Mouse (Mus musculus): ENCODE data around the gene Gpc1.

The Gpc1 gene

DNA sequence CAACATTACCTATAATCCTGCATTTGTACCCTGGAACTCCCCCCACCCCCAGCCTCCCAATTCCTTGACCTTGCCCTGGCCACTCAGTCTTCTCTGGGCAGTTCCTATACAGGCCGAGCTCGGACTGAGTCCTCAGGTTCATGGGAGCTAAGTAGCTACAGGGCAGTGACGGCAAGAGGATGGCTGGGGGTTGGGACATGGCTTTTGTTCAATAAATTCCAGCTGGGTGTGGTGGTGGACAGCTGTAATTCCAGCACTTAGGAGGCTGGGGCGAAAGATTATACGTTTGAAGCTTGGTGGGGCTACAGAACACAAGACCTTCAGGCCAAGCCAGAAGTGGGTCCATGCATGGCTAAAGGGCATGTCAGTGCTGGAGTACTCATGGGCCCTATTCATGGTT lies 48.7 kb downstream of the Gpc1 start:
- no peak for DNase-seq (ENCODE audit: extremely low spot score)

DNA sequence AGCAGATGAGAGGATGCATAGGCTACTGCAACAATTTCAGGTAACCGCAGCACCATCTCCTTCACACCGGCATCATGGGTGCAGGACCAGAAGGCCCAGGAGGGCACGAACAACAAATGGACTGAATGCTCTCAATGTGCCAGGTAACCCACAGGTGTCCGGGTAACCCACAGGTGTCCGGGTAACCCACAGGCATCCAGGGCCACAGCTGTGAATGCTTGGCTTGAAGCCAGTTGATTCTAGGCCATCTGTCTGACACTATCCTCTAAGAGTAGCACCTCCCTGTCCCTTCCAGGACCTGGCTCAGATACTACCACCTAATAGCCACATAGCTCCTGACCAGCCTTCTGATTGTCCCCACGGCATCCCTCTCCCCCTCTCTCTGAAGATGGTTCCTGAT lies 50.5 kb downstream of the Gpc1 start:
- DNase-seq (ENCODE audit: extremely low spot score), result no peak

DNA sequence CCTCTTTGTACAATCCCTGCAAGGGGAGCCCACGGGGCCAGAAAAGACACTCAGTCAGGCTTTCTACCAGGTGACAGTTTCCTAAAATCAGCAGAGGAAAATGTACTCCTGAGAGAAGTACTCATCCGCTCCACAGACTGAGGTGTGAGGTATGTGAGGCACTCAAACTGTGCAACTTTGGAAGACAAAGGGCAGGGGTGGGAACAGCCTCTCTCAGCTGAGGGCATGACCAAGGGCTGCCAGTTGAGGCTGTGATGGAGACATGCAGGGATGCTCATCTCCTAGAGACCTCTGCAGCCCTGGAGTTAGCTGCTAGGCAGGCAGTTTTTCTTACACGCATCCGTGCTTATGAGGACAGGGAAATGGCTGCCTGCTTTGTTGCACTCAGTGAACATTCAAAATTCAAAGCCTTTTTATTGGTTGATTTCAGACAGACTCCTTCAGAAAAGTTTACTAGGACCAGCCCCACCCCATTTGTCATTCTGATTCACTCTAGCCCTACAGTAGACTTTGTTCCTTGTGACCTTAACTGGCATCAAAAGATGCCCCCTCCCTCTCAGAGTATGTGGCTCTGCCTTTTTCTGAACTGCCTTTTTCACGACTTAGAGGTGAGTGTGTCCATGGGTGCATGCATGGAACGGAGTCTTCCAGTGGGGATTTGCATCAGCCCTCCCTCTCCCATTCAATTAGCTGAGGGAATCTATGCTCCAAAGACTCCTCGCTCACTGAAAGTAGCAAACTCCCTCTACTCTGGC lies 57.6 kb downstream of the Gpc1 start:
- no peak for DNase-seq (ENCODE audit: extremely low spot score)

DNA sequence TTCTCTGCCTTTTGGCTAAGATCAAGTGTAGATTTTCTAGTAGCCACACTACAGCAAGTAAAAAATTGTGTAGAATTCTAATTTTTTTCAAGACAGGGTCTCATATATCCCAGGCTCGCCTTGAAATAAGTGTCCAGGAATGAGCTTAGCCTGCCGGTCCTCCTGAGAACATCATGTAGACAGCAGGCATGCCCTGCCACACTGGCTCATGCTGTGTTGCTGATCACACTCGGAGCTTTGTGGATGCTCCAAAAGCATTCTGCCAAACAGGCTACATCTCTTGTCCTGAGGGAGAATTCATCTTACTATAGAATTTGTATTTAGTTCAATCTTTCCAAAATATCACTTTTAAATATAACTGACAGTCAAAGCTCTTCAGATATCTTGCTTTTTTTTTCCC lies 61.3 kb downstream of the Gpc1 start:
- DNase-seq (ENCODE audit: extremely low spot score), result no peak

DNA sequence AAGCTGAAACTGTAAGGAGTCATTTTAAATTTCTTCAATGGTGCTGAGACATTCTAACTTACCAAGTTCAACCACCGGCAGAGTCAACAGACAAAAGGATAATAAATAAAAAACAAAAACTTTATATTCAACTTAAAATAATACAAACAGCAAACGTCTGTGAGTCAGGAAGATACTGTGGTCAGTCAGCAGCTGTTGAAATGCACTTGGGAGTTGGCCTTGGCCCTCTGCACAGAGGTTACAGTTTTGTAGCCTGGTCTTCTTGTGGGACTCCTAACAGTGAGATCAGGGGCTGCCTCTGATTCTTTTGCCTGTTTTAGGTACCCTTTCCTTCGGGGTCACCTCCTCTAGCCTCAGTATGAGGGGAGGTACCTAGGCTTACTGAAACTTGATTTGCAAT lies 62.5 kb downstream of the Gpc1 start:
- DNase-seq (ENCODE audit: extremely low spot score), result no peak

DNA sequence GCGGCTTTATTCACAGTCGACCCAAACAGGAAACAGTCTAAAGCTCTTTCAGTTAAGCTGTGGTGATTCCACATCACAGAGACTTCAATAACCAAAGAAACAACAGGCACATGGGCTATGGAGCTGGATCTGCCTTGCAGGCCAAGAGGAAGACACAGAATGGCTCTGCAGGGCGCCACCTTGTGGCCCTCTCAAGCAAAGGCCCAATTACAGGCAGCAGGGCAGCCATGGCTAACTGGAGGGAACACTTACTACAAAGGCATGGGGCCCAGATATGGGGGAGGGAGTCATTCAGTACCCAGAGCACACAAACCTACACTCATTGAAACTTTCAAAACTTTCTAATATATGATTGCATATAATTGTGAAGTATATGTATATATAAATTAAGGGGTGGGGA lies 63.6 kb downstream of the Gpc1 start:
- DNase-seq (ENCODE audit: extremely low spot score), result peak; percentile 69

DNA sequence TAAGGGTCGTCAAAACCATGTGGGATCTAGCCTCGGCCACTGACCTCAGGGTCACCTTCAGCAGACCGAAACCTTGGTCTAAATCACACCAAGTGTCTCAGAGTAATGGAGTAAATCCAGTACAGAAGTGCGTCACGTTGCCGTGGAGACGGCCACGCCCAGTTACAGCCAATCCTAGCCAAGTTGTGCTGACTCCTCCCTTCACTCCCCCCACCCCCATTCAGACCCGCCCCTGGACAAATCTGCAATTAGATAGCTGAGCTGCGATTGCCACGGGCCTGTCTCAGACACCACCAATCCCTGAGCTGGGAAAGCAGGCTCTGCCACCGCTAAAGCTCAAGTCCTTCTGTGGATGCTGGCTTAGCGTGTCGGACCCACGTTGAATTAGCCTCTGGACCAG lies 71.3 kb downstream of the Gpc1 start, which contains the start of gene Ankmy1:
Gene Ankmy1 (minus strand): TSS at position 121 of the 400 bp plus-strand sequence.
- DNase-seq (ENCODE audit: extremely low spot score), result peak; percentile 83

DNA sequence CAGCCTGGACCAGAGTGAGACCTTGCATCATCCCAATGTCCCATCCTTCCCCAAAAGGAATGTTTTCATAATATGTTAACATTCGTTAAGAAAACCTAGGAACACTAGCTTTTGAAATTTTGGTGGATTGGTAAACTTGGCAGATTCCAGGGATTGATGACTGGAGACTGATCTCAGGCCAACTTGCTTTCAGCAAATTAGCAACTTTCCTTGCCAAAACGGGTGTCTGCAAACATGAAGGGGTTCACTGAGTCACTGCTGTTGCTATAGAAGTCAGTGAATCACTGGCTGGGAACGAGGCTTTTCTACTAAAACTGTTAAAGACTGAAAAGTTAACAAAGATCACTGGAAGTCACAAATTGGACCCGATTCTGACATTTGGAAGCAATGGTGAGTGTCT lies 72.2 kb downstream of the Gpc1 start:
- no peak for DNase-seq (ENCODE audit: extremely low spot score)

DNA sequence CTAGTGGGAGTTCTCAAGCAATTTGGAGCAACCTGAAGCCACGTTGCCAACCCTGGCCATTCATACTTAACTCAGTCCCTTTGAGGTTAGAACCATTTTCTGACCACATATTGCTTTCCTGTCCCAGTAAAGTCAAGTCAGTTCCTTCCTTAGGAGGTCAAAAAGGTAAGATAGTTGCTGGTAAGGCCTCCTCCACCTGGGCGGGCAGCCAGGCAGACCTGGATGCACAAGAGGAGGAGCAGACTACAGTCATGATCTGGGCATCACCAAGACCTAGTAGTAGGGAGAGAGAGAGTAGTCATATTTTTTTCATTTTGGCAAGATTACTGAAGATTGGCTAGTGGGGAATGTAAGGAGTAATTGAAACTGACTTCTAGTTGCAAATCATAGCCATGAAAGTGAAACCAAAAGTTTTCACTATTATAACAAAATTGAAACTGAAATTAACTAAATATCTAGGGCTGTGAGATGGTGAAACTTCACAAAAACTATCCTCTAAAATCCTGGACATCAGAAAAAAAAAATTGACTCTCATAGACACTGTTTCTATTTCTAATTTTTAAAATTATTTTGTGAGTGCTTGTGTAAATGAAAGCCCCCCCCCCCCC lies 74.4 kb downstream of the Gpc1 start:
- no peak for DNase-seq (ENCODE audit: extremely low spot score)

DNA sequence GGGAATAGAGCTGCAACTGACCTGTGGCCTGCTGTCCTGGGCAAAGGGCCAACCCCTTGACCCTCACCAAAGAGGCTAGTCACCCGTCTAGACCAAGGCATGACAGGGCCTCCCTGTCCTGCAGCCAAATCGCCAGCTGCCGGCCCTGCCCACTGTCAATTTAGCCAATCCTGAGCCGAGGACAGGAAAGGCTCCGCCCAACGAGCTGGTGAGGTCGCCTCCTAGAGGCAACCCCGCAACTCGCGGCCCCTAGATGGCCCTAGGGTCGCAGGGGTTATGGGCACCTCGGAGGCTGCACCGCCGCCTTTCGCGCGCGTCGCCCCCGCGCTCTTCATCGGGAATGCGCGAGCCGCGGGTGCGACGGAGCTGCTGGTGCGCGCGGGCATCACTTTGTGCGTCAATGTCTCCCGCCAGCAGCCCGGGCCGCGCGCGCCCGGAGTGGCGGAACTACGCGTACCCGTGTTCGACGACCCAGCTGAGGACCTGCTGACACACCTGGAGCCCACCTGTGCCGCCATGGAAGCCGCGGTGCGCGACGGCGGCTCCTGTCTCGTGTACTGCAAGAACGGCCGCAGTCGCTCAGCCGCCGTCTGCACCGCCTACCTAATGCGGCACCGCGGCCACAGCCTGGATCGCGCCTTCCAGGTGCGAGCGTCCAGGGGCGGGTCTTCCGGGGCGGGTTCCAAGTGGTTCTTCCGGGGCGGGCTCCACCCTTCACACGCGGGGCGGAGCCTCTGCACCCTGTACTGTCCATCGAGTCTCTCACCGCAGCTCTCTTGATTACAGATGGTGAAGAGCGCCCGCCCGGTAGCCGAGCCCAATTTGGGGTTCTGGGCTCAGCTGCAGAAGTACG lies 75.6 kb downstream of the Gpc1 start, which contains the start of gene Dusp28:
Gene Dusp28 (plus strand): TSS at position 203 of the 853 bp plus-strand sequence.
- DNase-seq (ENCODE audit: extremely low spot score), result peak; percentile 90

DNA sequence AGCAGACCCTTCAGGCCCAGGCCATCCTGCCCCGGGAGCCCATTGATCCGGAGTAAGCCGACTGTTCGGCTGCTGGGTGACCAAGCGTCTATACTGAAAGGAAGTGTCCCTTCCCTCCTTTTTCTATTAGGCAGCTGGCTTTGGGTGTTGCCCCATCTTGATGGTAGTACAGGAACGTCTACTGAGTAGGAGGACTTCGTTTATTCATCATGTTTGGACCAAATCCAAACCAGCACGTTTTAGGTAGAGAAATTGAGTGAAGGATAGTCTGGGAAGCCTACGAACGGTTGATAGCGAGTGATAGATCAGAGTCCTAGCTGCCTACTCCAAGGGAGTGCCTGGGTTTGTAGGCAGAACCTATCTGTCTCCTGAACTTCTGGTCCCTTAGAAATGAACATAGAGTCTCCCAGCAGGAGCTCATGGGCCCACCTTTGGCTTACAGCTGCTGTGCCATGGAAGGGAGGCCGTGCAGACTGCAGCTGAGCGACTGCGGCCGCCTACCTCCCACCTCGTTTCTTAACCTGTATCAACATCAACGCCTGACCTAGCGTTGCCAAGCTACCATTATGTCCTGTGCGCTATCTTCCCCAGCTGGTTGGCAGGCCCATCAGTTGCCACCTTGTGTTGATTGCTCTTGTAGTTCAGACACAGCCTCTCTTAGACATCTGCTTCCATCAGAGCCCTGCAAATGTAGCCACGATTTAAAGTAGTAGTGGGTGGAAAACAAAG lies 76.4 kb downstream of the Gpc1 start:
- no peak for DNase-seq (ENCODE audit: extremely low spot score)

DNA sequence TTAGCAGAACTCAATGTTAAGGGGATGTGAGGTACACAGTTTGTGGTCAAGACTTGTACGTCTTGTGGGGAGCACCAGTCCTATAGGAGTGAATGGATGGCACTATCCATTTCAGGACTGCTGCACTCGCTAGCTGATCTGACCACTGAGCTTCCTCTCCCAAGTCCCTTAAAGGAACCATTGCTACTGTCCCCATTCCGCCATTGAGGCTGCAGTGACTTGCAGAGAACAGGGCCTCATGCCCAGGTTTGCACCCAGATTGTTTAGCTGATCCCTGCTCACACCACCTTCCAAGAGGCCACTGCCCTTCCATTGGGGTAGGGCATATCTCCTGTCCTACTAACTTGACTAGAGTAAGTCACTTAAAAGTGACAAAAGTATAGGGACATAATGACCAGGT lies 77.2 kb downstream of the Gpc1 start:
- no peak for DNase-seq (ENCODE audit: extremely low spot score)

DNA sequence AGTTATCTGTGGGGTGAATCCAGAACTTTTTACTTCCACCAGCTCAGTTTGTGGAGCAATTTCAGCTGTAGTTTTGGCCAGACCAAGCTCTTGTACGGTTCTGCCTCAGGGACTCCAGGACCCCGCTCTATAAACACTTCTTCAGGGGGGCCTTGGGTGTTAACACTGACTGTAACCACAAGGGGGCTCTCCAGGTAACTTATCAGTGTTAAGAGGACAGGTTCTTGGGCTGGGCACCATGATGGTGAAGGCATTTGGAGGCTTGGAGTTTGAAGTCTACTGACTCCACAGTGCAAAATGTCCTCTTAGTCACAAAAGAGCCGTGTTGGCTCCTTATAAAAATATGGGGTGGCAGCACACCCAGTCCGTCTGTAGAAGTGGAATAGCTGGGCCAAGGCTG lies 77.6 kb downstream of the Gpc1 start:
- peak; percentile 28 for DNase-seq (ENCODE audit: extremely low spot score)
